Comparison of ENCODE assay signal across 17 mouse cellular contexts in genomic region chr2:4575163-4575562, GRCm38 (mm10).
DNase-seq lines count a peak whose midpoint lies in the region; ATAC-seq and TF ChIP-seq lines count a peak whose summit lies in the region.
"Had no signal": no experiment of that assay in that cellular context is flagged by ENCODE, and none has a peak within 500 bp of the region (broad histone marks: within the 10 kb centered on the region; RNA-seq: fewer than 3 reads in every experiment).

No protein-coding gene starts in this region.

- no peak for ATAC-seq in liver, embryonic 12.5 days
- no peak for ATAC-seq in liver, embryonic 11.5 days (replicated peaks; ENCODE audit: low FRiP score)
- peak; percentile 65 for ATAC-seq in lung, postnatal 0 days
- ATAC-seq: forebrain, embryonic 13.5 days; intestine, embryonic 15.5 days had no signal

- WGBS in heart, adult 2 months, result 47% methylated on average over 2 of the region's 2 CpGs
- 80% methylated on average over 2 of the region's 2 CpGs for WGBS in liver, embryonic 12.5 days (ENCODE audit: insufficient replicate concordance)
- WGBS in liver, embryonic 11.5 days, result 82% methylated on average over 2 of the region's 2 CpGs
- WGBS in lung, postnatal 0 days, result 60% methylated on average over 2 of the region's 2 CpGs

- no peak for TF ChIP-seq CTCF in heart, adult 2 months (IDR thresholded peaks at IDR 0.05)
- no peak for TF ChIP-seq CTCF in lung, postnatal 0 days (IDR thresholded peaks at IDR 0.05)

- no peak for DNase-seq in heart, adult 2 months
- no peak for DNase-seq in heart, postnatal 14 days
- DNase-seq in liver, embryonic 11.5 days (ENCODE audit: low spot score), result no peak
- peak; percentile 88 for DNase-seq in ES-E14 (ENCODE audit: low read depth, low spot score)
- peak; percentile 64 for DNase-seq in lung, postnatal 0 days (ENCODE audit: low spot score)
- DNase-seq in thymus, postnatal 4 days, result no peak
- no peak for DNase-seq in embryo, embryonic 10 days (ENCODE audit: low spot score)
- DNase-seq: adrenal gland, adult 8-10 months; cerebellum, adult 9-11 months; embryo, embryonic 11 days; retina, postnatal 1 day had no signal

- peaks cover 2% of the 10 kb centered on the region; the same call in 1 of the 2 replicates for H3K79me2 ChIP-seq in heart, adult 2 months (replicated peaks; ENCODE audit: control insufficient read depth, insufficient read depth, low read length)

- intact Hi-C loops in heart, adult 2 months (cut with DNase I), result no loop called here
- intact Hi-C loops in heart, postnatal 14 days (cut with DNase I), result no loop called here

- in situ Hi-C loops in ES-E14 (cut with MboI; ENCODE audit: low sequenced_read_pairs in 2 of 2, unreplicated experiment in 2 of 2), result no loop called here

- no peak for TF ChIP-seq EP300 in heart, adult 2 months (IDR thresholded peaks at IDR 0.05; ENCODE audit: insufficient read depth, low read depth, low read length)
- peak; percentile 74 for TF ChIP-seq EP300 in lung, postnatal 0 days (IDR thresholded peaks at IDR 0.05)

- H3K27me3 ChIP-seq in heart, adult 2 months (ENCODE audit: control insufficient read depth, insufficient read depth, low read length), result no peaks in the 10 kb centered on the region
- no peaks in the 10 kb centered on the region for H3K27me3 ChIP-seq in liver, embryonic 12.5 days (replicated peaks)
- no peaks in the 10 kb centered on the region for H3K27me3 ChIP-seq in liver, embryonic 11.5 days (replicated peaks; ENCODE audit: control insufficient read depth, insufficient read depth, low read length)
- no peaks in the 10 kb centered on the region for H3K27me3 ChIP-seq in lung, postnatal 0 days (replicated peaks; ENCODE audit: insufficient read depth, low read length)
- H3K27me3 ChIP-seq: CH12.LX; forebrain, embryonic 13.5 days; intestine, embryonic 15.5 days had no signal

- H3K36me3 ChIP-seq in heart, adult 2 months (ENCODE audit: control insufficient read depth, insufficient read depth, low read length), result peaks cover 67% of the 10 kb centered on the region
- peaks cover 100% of the 10 kb centered on the region for H3K36me3 ChIP-seq in liver, embryonic 12.5 days
- peaks cover 26% of the 10 kb centered on the region for H3K36me3 ChIP-seq in liver, embryonic 11.5 days (ENCODE audit: control insufficient read depth, insufficient read depth, low read length)
- peaks cover 3% of the 10 kb centered on the region; the same call in 1 of the 2 replicates for H3K36me3 ChIP-seq in ES-E14 (ENCODE audit: control insufficient read depth, insufficient read depth, low read length, poor library complexity, severe bottlenecking)
- H3K36me3 ChIP-seq in lung, postnatal 0 days (ENCODE audit: insufficient read depth, low read length), result peaks cover 19% of the 10 kb centered on the region

- H3K4me3 ChIP-seq in heart, adult 2 months, result no peak overlapping the region
- no peak overlapping the region for H3K4me3 ChIP-seq in liver, embryonic 12.5 days
- no peak overlapping the region for H3K4me3 ChIP-seq in liver, embryonic 11.5 days (ENCODE audit: low read depth, low read length)
- H3K4me3 ChIP-seq in ES-E14 (ENCODE audit: insufficient read depth in 1 of 2, low read depth in 1 of 2, low read length in 2 of 2, poor library complexity in 1 of 2, severe bottlenecking in 1 of 2), result no peak overlapping the region
- no peak overlapping the region for H3K4me3 ChIP-seq in lung, postnatal 0 days (ENCODE audit: low read depth, low read length)
- H3K4me3 ChIP-seq: forebrain, embryonic 13.5 days; intestine, embryonic 15.5 days; midbrain, embryonic 10.5 days had no signal

- H3K4me2 ChIP-seq in liver, embryonic 12.5 days, result no peak overlapping the region
- H3K4me2 ChIP-seq in liver, embryonic 11.5 days, result no peak overlapping the region
- H3K4me2 ChIP-seq in lung, postnatal 0 days (replicated peaks; ENCODE audit: low read depth, low read length), result no peak overlapping the region
- H3K4me2 ChIP-seq: forebrain, embryonic 13.5 days; intestine, embryonic 15.5 days had no signal

- peaks cover 33% of the 10 kb centered on the region for H3K4me1 ChIP-seq in heart, adult 2 months (ENCODE audit: control insufficient read depth, insufficient read depth, low read length)
- peaks cover 52% of the 10 kb centered on the region for H3K4me1 ChIP-seq in liver, embryonic 12.5 days
- H3K4me1 ChIP-seq in liver, embryonic 11.5 days (replicated peaks; ENCODE audit: control insufficient read depth, insufficient read depth, low read length), result peaks cover 25% of the 10 kb centered on the region
- H3K4me1 ChIP-seq in ES-E14 (ENCODE audit: control insufficient read depth in 2 of 2, insufficient read depth in 2 of 2, low read length in 2 of 2, poor library complexity in 1 of 2), result peaks cover 17 to 31% of the 10 kb centered on the region in 2 experiments
- H3K4me1 ChIP-seq in lung, postnatal 0 days (ENCODE audit: insufficient read depth, low read depth, low read length), result peaks cover 16% of the 10 kb centered on the region
- H3K4me1 ChIP-seq: forebrain, embryonic 13.5 days had no signal

- TF ChIP-seq POLR2A in heart, adult 2 months (IDR thresholded peaks at IDR 0.05; ENCODE audit: insufficient read depth, low read depth, low read length), result no peak

- H3K9me3 ChIP-seq in liver, embryonic 12.5 days (replicated peaks), result no peaks in the 10 kb centered on the region
- H3K9me3 ChIP-seq in liver, embryonic 11.5 days (ENCODE audit: control insufficient read depth, low read length), result no peaks in the 10 kb centered on the region
- H3K9me3 ChIP-seq in ES-E14 (ENCODE audit: control insufficient read depth, insufficient read depth, low read depth, low read length), result no peaks in the 10 kb centered on the region
- no peaks in the 10 kb centered on the region for H3K9me3 ChIP-seq in lung, postnatal 0 days (ENCODE audit: low read length)
- H3K9me3 ChIP-seq: forebrain, embryonic 13.5 days; intestine, embryonic 15.5 days; midbrain, embryonic 10.5 days had no signal

- H3K27ac ChIP-seq in heart, adult 2 months, result peak overlapping the region; percentile 17
- 0 out of 2 replicates have a peak overlapping the region, but pooled peaks have one; percentile 13 for H3K27ac ChIP-seq in liver, embryonic 12.5 days
- H3K27ac ChIP-seq in liver, embryonic 11.5 days (ENCODE audit: low read depth, low read length), result no peak overlapping the region
- peak overlapping the region; percentile 45; the same call in 1 of the 2 replicates for H3K27ac ChIP-seq in ES-E14 (ENCODE audit: insufficient read depth, low read depth, low read length, poor library complexity, severe bottlenecking)
- peak overlapping the region; percentile 57; the same call in 1 of the 2 replicates for H3K27ac ChIP-seq in lung, postnatal 0 days (ENCODE audit: low read length)
- H3K27ac ChIP-seq: forebrain, embryonic 13.5 days; intestine, embryonic 15.5 days; liver, embryonic 14.5 days; midbrain, embryonic 10.5 days had no signal

- no peak overlapping the region for H3K9ac ChIP-seq in heart, adult 2 months (ENCODE audit: low read depth, low read length)
- H3K9ac ChIP-seq in liver, embryonic 12.5 days, result no peak overlapping the region
- H3K9ac ChIP-seq in liver, embryonic 11.5 days (ENCODE audit: low read depth, low read length), result no peak overlapping the region
- no peak overlapping the region for H3K9ac ChIP-seq in ES-E14 (ENCODE audit: insufficient read depth, low read depth, low read length, poor library complexity, severe bottlenecking)
- H3K9ac ChIP-seq in lung, postnatal 0 days (replicated peaks; ENCODE audit: low read depth), result no peak overlapping the region
- H3K9ac ChIP-seq: forebrain, embryonic 13.5 days; intestine, embryonic 15.5 days; liver, embryonic 14.5 days had no signal

TF ChIP-seq in ES-E14, 5 proteins besides CTCF, POLR2A, EP300 and RAD21:
- TF ChIP-seq HCFC1 (IDR thresholded peaks at IDR 0.05; ENCODE audit: borderline replicate concordance, insufficient read depth, low read length) (no peak), MAFK (IDR thresholded peaks at IDR 0.05; ENCODE audit: insufficient read depth, low read depth, low read length) (no peak), ZC3H11A (IDR thresholded peaks at IDR 0.05; ENCODE audit: borderline replicate concordance, low read depth, low read length) (no peak), CHD2 (IDR thresholded peaks at IDR 0.05; ENCODE audit: low read depth, low read length) (peak; percentile 17; the same call in 1 of the 2 replicates), ZNF384 (IDR thresholded peaks at IDR 0.05; ENCODE audit: low read depth, low read length) (no peak)
TF ChIP-seq in ES-E14: peak in this region for 1.

Comparison
In these comparisons a context has a peak if more than half of its experiments do, and no peak if none do; other contexts are left out.
1. DNase-seq: peak in ES-E14 (single experiment) and lung, postnatal 0 days (single experiment); none in heart, adult 2 months (0 of 2), heart, postnatal 14 days (0 of 2), liver, embryonic 11.5 days (single experiment), thymus, postnatal 4 days (single experiment) and embryo, embryonic 10 days (single experiment).